In genomic region chr16:48127338-48127737, GRCm38 (mm10) we compare ENCODE assay signal across 24 mouse cellular contexts.
"Had no signal": no experiment of that assay in that cellular context is flagged by ENCODE, and none has a peak within 500 bp of the region (broad histone marks: within the 10 kb centered on the region; RNA-seq: fewer than 3 reads in every experiment).

No protein-coding gene starts in this region.

- H3K4me1 ChIP-seq: heart, embryonic 13.5 days; heart, embryonic 15.5 days; hindbrain, embryonic 13.5 days; hindbrain, embryonic 15.5 days; limb, embryonic 10.5 days; limb, embryonic 12.5 days; liver, embryonic 13.5 days; liver, embryonic 15.5 days had no signal

- ATAC-seq: hindbrain, postnatal 0 days; intestine, embryonic 16.5 days; liver, postnatal 0 days had no signal

- H3K27me3 ChIP-seq: heart, embryonic 13.5 days; heart, embryonic 15.5 days; hindbrain, embryonic 13.5 days; hindbrain, embryonic 15.5 days; limb, embryonic 12.5 days; liver, embryonic 13.5 days; liver, embryonic 15.5 days had no signal

- H3K4me3 ChIP-seq: heart, adult 2 months; heart, embryonic 13.5 days; heart, embryonic 15.5 days; hindbrain, embryonic 13.5 days; hindbrain, embryonic 15.5 days; limb, embryonic 10.5 days; limb, embryonic 12.5 days; liver, embryonic 13.5 days; liver, embryonic 15.5 days had no signal

- DNase-seq: gastrocnemius, postnatal 14 days; gastrocnemius, postnatal 36 days; heart, adult 11 months; heart, adult 2 months; heart, postnatal 14 days; heart, postnatal 36 days; kidney, adult 11 months; kidney, adult 2 months; kidney, postnatal 10 days; kidney, postnatal 25 days; liver; liver, embryonic 13.5 days; liver, postnatal 0 days had no signal

- H3K9ac ChIP-seq: heart, embryonic 13.5 days; heart, embryonic 15.5 days; hindbrain, embryonic 13.5 days; hindbrain, embryonic 15.5 days; limb, embryonic 12.5 days; liver, embryonic 13.5 days; liver, embryonic 15.5 days; liver, postnatal 0 days had no signal

- H3K9me3 ChIP-seq: heart, embryonic 13.5 days; heart, embryonic 15.5 days; hindbrain, embryonic 13.5 days; hindbrain, embryonic 15.5 days; limb, embryonic 10.5 days; limb, embryonic 12.5 days; liver, embryonic 13.5 days; liver, embryonic 15.5 days had no signal

- H3K4me2 ChIP-seq: heart, embryonic 11.5 days; heart, embryonic 13.5 days; heart, embryonic 15.5 days; hindbrain, embryonic 13.5 days; hindbrain, embryonic 15.5 days; limb, embryonic 12.5 days; liver, embryonic 11.5 days; liver, embryonic 13.5 days; liver, embryonic 15.5 days had no signal

- H3K27ac ChIP-seq: heart, adult 2 months; heart, embryonic 13.5 days; heart, embryonic 15.5 days; hindbrain, embryonic 13.5 days; hindbrain, embryonic 15.5 days; hindbrain, postnatal 0 days; limb, embryonic 10.5 days; limb, embryonic 12.5 days; liver, embryonic 13.5 days; liver, embryonic 15.5 days had no signal

- H3K36me3 ChIP-seq: heart, embryonic 13.5 days; heart, embryonic 15.5 days; hindbrain, embryonic 13.5 days; hindbrain, embryonic 15.5 days; limb, embryonic 10.5 days; limb, embryonic 12.5 days; liver, embryonic 13.5 days; liver, embryonic 15.5 days had no signal
